Mouse (Mus musculus): ENCODE measurements at regions not wholly inside any gene's neighbourhood (a gene's known extent, or its start where the extent isn't known, plus 50 kb on each side); places are given as distances from the start of the nearest gene placed in this dataset.

DNA sequence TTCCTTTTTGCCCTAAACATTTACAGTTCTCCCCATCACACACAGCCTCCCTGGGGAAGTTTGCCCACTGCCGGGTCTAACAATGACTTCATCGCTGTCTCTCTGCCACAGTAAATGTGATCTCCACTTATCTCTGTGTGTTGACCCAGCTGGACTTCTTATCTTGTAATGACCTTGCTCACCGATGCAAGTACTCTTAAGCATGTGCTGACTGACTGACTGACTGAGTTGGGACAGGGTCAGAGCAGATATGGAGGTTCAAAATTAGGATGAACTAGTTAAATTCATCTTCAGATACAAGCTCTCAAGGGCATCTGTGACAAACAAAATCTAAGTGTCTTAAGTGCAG, 196.2 kb downstream of the Gm26897 start:
- no peak for DNase-seq (ENCODE audit: extremely low spot score in 1 of 2, low spot score in 2 of 2)
- intact Hi-C loops (cut with DNase I) = no loop called here

DNA sequence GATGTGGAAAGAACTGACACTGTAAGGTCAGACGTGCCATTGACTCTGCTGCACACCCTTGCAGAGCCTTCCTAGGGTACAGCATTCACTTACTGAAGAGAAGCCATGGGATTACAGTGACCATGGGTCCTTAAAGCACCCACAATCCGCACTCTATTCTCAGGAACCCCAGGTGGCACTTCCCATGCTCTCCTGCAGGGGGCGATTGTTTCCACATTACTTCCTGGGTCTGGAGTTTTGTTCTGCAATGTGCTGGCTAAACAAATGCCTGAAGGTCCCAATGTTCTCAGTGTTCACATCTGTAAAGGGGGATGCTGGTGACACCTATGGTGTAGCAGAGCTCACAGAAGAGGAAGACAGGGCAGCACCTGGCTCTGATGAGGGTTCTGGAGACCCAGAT, 198.0 kb downstream of the Gm26897 start:
- no peak for DNase-seq (ENCODE audit: extremely low spot score in 1 of 2, low spot score in 2 of 2)
- intact Hi-C loops (cut with DNase I) = no loop called here

DNA sequence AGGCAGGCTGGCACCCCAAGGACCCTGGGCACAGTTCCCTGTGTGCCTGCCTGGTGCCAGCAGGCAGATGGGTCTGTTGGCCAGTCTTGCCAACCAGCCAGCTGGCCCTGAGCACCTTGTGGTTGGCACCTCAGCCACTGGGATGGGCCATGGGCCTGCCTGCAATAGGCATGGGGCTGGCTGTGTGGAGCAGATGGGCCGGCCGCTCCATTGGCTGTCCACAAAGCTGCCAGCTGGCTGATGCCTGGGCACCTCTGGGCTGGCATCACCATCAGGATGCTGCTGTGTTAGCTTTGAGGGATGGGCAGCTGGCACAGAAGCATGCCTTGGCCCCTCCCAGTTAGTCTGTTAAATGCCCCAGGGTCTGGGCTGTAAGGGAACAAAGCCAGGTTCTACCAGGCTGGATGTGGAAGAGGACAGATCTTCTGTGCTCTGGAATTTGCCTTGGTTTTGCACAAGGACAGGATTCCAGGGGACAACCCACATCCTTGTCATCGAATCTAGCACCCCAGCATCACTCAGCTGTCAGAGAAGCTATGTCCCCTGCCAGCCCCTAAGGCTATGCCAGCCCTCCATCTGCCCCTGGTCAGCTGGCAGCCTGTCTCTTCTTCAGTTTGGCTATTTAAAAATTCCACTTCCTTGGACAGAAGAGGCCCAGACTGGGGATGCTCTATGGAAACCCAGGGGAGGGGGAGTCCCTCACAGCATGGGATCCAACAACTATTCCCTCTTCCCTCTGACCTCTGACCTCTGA, 201.8 kb downstream of the Gm26897 start:
- intact Hi-C loops (cut with DNase I) = no loop called here
- peak in 1 of 2 experiments; percentile 44 for DNase-seq (ENCODE audit: extremely low spot score in 1 of 2, low spot score in 2 of 2)

DNA sequence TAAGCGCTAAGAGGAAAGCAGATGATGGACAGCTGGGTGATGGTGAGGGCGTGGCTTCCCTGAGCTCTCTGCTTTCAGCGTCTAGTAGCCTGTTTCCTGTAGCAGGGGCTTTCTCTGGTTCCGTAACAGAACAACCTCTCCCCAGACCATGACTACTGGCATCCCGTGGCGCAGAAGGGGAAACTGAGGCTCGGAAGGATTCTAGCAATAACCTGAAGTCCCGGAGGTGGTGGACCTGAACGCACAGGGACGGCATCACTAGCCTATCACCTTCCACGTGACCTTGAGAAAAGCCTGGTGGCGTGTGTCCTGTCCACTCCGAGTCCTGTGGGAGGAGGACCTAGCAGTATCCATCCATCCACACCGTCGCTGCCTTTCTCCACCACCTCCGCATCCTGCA, 208.1 kb downstream of the Gm26897 start:
- no peak for DNase-seq (ENCODE audit: extremely low spot score in 1 of 2, low spot score in 2 of 2)
- intact Hi-C loops (cut with DNase I) = no loop called here

DNA sequence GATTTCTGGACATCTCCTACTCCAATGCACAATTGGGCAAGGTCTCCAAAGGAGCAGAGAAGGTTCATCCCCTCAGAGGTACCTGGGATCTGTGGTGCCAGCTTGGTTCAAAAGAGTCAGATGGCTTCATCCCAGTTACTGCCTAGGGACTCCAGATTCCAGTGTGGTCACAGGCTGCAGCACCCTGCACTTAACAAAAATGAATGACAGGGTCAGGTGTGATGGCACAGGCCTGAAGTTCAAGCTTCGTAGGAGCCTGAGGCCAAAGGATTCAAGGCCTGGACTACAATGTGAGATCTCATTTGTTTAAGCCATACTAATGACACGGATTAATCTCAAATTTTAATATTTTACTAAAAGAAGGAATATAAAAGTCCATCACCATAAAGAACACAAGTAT, 209.1 kb downstream of the Gm26897 start:
- DNase-seq (ENCODE audit: extremely low spot score in 1 of 2, low spot score in 2 of 2) = no peak
- intact Hi-C loops (cut with DNase I) = no loop called here

DNA sequence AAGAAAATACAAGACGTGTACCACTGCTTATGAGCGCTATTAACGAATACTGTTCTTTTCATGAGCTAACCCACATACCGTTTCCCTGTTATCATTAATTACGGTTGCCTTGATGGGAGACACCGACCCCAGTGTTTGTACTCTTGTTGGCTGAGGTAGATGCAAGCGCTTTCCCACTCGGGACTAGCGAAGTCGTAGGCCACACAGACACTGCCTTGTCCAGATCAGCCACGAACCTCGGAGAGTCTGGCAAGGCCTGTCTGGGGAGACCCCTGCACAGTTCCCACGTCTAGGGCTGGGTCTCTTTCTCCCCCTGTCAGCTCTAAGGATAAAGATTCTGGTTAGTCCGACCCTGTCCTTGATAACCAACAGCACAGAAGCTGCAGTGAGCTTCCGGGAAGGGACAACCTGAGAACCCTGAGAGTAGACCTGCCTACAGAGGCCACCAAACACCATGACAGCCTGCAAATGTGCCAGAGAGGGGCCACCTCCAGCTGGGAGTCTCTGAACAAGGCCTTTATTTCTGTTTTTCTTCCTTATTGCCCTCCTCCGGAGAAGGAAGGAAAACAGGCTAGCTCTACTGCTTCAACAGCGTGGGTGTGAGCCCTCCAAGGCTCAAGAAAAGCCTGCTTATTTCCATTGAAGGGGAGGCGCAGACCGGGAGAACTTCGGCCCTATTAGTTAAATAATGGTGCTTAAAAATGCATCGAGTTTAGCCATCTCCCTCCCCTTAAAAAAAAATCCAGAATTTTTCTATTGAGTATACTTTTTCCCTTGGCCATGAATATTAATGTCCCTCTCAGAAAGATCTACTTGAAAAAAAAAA, 209.8 kb downstream of the Gm26897 start:
- DNase-seq (ENCODE audit: extremely low spot score in 1 of 2, low spot score in 2 of 2) = no peak
- intact Hi-C loops (cut with DNase I) = no loop called here

DNA sequence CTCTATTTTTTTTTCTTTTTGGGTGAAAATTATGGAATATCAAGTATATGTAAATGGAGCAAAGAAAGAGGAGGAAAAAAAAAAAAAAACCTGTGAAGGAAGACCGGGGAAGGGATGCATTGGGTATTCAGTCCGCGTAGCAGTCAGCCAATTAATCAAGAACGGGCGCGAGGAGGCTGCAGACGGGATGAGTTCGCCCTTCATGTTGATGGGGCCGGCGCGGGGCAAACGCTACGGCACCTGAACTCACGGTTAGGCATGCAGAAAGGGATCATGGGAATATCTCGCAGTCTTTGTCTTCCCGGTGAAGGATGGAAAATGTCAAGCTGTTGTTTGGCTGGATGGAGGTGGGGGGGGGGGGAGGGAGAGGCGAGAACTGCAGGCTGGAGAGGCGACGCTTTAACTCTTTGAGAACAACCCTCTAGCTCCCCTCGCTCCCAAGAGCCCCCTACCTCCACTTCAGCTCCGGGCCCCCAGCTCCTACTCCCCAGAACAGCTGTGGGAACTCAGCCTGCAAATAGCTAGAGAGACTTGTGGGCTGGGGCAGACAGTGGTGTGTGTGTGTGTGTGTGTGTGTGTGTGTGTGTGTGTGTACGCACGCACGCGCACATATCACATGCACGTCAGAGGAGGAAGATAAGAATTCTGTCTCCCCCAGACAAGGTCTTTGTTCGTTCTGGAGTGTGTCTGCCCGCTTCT, 210.7 kb downstream of the Gm26897 start:
- intact Hi-C loops (cut with DNase I) = no loop called here
- DNase-seq (ENCODE audit: extremely low spot score in 1 of 2, low spot score in 2 of 2) = peak in 1 of 2 experiments; percentile 27

DNA sequence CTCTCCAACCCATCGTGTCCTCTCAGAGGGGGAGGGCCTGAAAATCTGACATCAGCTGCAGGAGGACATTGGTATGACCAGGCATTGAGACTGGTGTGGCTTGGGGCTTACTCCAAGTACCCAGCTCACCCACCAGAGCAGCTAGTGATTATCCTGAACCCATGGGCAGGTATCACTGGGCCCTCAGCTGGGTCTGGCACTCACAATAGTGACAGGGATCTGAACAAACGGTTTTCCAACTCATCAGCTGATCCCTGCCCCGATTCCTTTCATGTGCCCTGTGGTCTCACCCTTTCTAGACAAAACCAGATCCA, 211.2 kb downstream of the Gm26897 start:
- no peak for DNase-seq (ENCODE audit: extremely low spot score in 1 of 2, low spot score in 2 of 2)
- intact Hi-C loops (cut with DNase I) = no loop called here

DNA sequence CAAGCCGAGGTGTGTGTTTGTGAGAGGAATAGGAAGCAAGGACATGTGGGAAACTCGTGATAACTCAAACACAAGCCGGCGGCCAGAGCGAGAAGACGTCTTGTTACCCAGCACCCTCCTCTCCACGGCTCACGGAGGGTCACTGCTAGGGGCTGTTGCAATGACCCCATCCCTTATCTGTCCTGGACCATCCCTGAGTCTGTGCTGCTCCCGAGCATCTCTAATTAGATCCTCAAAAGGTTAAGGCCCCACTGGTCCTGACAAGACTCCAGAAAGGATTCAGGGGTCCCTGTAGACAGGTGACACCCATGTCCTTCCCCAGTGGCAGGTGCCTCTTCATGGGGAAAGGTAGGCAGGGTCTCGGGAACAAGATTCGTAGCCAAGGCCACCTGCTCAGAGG, 212.6 kb downstream of the Gm26897 start:
- intact Hi-C loops (cut with DNase I) = no loop called here

DNA sequence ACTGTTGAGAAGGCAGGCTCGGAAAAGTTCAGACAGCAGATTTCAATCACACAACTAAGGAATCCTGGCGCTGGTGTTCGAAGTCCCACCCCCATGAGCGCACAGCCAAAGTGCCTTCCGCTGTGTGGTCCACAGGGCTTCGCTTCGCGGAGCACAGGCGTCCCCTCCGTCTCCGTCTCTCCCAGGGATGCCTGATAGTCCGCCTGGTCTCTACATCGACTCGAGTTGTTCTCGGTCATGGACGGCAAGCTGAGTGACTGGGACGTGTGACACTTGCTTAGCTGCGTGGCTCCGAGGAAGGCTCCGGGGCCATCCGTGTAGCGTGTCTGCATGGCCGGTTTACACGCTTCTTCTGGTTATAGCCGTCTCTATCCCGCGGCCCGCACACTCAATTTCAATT, 224.0 kb downstream of the Gm26897 start:
- intact Hi-C loops (cut with DNase I) = no loop called here
- DNase-seq (ENCODE audit: extremely low spot score in 1 of 2, low spot score in 2 of 2) = no peak

More for the DNA sequence above, 212.6 kb downstream of the Gm26897 start:
- DNase-seq (ENCODE audit: extremely low spot score in 1 of 2, low spot score in 2 of 2) = peak in 1 of 2 experiments; percentile 11

DNA sequence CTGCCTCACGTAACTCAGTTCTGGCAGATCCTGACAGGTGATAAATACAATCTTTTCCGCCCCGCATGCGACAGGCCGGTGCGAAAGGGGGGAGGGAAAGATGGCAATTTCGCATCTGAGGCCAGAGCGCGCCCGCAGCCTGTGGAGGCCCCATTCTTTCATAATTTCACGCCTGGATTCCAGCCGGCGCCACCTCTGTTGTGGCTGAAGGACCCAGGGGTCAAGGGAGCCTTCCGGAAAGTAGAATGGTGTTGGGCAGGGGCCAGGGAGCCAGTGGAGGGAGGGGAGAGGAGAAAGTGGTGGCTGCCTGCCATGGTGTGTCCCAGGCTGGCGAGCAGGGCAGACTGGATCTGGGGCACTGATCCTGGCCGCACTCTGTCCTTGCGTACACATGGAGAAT, 224.5 kb downstream of the Gm26897 start:
- intact Hi-C loops (cut with DNase I) = no loop called here
- DNase-seq (ENCODE audit: extremely low spot score in 1 of 2, low spot score in 2 of 2) = peak in 1 of 2 experiments; percentile 66

DNA sequence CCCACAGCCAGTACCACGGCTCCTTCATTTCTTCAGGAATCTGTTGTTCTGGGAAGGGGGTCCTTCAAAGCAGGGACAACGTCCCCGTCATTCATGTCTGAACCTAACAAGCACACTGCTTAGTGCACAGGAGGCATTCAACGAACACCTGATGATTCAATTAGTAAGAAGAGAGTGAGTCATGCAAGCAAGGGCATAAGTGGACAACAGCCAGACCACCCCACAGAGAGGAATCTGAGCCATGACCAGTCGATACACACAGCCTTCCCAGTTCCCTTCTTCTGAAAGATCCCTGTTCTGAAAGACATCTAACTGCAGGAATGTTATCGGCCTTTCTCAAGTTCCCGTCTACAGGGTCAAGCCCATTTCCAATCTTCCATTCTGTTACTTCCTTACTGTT, 231.6 kb downstream of the Gm26897 start:
- DNase-seq (ENCODE audit: extremely low spot score in 1 of 2, low spot score in 2 of 2) = no peak
- intact Hi-C loops (cut with DNase I) = no loop called here

DNA sequence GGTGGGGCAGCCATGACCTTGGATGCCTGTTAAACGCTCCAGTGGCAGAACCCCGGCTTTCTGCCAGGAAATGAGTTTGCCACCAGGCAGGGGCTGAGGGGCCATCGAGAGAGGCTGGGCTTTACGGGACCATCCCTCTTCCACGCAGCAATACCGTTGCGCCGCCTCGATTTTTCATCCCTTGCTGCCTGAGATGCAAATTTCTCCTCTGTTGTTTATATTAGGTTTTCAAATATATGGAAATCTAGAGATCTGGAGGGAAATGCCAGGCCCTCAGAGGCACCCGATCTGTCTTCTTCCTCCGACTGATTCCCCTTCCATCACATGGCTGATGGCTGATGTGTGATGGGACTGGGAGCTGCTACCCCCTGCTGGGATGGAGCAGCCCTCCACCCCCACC, 234.4 kb downstream of the Gm26897 start:
- intact Hi-C loops (cut with DNase I) = no loop called here
- no peak for DNase-seq (ENCODE audit: extremely low spot score in 1 of 2, low spot score in 2 of 2)

DNA sequence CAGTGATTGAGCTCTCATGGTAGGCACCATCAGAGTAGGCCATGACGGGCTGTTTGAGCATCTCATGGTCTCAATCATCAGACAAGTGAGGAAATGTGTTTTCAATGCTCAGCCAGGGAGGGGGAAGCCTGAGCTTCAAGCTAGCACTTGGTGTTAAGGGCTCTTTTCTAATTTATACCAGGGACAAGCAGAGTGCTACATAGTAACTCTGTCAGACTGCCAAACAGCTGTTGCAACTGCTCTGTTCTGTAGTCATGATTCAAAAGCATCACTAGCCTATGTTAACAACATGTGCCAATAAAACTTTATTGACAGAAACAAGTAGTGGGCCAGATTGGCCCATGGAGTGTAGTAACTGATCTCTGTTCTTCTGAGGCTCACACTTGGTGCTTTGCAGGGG, 235.0 kb downstream of the Gm26897 start:
- intact Hi-C loops (cut with DNase I) = no loop called here
- no peak for DNase-seq (ENCODE audit: extremely low spot score in 1 of 2, low spot score in 2 of 2)

DNA sequence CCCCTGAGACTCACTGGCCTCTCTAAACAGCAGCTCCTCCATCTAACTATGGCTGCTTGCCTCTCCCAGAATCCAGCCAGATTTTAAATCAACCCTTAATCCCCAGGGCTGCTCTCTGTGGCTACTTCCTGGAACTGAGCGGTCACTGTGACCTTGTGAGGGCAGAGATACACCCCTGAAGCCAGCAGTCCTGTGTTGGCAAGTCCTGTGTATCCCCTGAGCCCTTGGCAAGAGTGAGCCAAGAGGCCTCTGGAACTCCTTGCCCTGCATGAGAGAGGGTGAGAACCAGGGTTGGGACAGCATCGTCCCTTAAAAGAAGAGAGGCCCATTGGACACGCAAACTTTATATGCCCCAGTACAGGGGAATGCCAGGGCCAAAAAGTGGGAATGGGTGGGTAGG, 237.5 kb downstream of the Gm26897 start:
- intact Hi-C loops (cut with DNase I) = no loop called here
- peak in 1 of 2 experiments; percentile 3 for DNase-seq (ENCODE audit: extremely low spot score in 1 of 2, low spot score in 2 of 2)

DNA sequence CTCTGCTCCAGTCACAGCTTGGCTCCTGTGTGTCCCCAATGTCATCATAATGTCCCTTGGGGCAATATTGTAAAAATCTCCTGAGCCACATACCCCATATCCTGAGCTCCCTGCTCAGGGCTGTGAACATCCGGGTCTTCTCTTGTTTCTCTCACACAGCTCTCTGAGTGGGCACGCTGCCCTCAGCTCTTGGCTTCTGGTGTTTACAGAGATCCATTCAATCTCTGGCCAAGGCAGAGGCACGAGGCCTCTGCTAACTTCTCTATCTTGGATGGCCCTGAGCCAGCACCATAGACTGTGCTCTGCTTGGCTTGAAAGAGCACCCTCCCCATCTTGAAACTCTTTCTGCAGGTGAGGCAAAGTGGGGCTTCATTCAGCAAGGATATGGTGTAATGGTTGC, 238.2 kb downstream of the Gm26897 start:
- peak in 1 of 2 experiments; percentile 34 for DNase-seq (ENCODE audit: extremely low spot score in 1 of 2, low spot score in 2 of 2)
- intact Hi-C loops (cut with DNase I) = no loop called here

DNA sequence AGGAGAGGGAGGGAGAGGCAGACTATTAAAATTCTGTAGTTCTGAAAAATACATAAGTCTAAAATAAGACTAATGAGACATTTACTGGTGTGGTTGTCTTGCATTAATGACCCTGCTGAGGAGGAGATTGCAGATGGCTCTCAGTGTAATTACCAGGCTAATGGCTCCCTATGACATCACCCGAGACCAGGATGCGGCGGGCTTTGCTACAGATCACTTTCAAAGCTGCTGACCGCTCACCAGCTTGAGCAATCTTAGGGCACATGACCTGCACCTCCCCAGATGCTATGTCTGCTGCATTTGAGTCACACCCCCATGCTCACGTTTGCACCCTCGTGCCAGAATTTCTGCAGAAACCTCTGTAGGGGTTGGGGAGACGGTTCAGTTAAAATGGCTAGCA, 242.0 kb downstream of the Gm26897 start:
- intact Hi-C loops (cut with DNase I) = no loop called here
- DNase-seq (ENCODE audit: extremely low spot score in 1 of 2, low spot score in 2 of 2) = no peak

DNA sequence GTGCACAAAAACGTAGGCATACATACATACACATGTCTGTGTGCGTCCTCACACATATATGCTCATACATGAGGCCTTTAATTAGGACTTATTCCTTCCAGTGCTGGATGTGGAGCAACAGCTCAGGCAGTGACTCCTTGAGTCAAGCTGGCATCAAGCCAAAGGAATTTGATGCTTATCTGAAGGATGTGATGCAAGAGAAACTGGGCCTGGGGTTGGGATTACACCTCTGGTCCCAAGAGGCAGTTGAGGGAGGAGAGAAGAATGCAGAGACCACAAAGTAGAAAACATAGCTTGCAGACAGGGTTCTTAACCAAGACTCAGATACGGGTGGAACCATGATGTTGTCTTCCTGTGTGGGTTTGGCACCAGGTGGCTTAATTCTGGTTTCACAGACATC, 245.9 kb downstream of the Gm26897 start:
- intact Hi-C loops (cut with DNase I) = no loop called here
- no peak for DNase-seq (ENCODE audit: extremely low spot score in 1 of 2, low spot score in 2 of 2)

DNA sequence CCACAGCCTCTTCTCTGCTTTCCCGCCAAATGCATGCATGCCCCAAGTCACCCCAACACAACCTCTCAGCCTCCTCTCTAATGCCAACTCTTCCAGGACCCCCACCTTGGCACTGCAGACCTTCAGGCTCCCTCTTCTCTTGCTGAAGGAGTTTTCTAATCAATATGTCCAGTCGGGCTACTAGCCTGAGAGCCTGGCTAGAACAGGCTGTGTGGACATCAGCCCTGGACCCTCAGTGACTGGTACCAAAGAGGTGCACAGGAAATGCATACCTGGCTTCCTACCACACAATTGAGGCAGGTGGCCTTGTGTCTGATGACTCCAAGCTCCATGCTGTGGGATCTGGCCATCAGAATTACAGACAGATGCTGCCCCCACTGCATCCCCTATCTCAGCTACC, 248.4 kb downstream of the Gm26897 start:
- DNase-seq (ENCODE audit: extremely low spot score in 1 of 2, low spot score in 2 of 2) = no peak
- intact Hi-C loops (cut with DNase I) = no loop called here

DNA sequence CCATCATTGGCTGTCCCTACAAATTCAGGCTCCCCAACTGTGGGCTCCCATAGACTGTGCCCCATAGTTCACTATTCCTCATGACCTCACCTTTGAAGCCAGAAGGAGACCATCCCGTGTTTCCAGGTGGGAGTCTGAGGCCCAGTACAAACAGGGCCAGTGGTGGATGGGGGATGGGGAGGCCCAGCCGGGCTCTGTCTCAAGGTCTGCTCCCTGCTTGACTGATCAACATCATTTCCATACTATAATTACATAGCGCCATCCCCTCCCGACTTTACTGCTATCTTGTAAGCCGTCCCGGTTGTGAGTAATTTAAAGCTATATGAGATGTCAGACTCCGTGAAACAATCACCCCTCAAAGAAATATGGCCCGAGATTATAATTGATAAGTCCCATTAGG, 252.3 kb downstream of the Gm26897 start:
- intact Hi-C loops (cut with DNase I) = no loop called here
- no peak for DNase-seq (ENCODE audit: extremely low spot score in 1 of 2, low spot score in 2 of 2)
